In the genomic region with DNA sequence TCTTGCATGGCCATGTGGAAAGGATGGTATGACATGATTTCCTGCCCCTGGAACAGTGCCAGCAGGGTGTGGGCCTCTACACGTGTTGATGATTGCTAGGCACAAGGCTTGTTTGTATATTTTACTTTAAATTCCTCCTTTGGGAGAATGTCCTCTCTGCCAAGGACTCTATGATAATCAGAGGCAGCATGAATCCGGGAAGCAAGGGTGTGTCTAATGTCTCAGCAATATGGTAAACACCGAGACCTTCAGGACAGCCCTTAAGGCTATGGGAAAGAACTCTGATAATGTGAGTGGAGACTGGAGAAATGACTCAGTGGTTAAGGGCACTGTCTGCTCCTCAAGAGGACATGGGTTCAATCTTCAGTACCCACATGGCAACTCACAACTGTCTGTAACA, we compare ENCODE assay signal across 22 mouse cellular contexts. TPM values are rescaled to one million over a fixed set of nuclear protein-coding genes. Genes with fewer than 3 reads are reported as not detected.
DNase-seq lines count a peak whose midpoint lies in the region; ATAC-seq and TF ChIP-seq lines count a peak whose summit lies in the region.
"Had no signal": no experiment of that assay in that cellular context is flagged by ENCODE, and none has a peak within 500 bp of the region (broad histone marks: within the 10 kb centered on the region; RNA-seq: fewer than 3 reads in every experiment).

No protein-coding gene starts in this region.

- DNase-seq in heart, postnatal 4 days: peak; percentile 12
- no peak for DNase-seq in heart, embryonic 10.5 days (ENCODE audit: low spot score)
- peak; percentile 17 for DNase-seq in lung, embryonic 14.5 days
- DNase-seq in lung, postnatal 14 days: no peak
- DNase-seq in lung, postnatal 10 days: peak; percentile 21
- no peak for DNase-seq in lung, postnatal 4 days
- DNase-seq: adrenal gland, adult 8-10 months; adrenal gland, postnatal 14 days; adrenal gland, postnatal 36 days; B cell, adult 2 months; cerebellum, adult 11-12 months; cerebellum, adult 9-10 months; cerebellum, postnatal 10 days had no signal

- H3K4me2 ChIP-seq in lung, embryonic 14.5 days: no peak overlapping the region
- H3K4me2 ChIP-seq: embryonic facial prominence, embryonic 12.5 days; forebrain, embryonic 13.5 days; forebrain, embryonic 15.5 days had no signal

- H3K36me3 ChIP-seq in heart, embryonic 10.5 days: no peaks in the 10 kb centered on the region
- no peaks in the 10 kb centered on the region for H3K36me3 ChIP-seq in lung, embryonic 14.5 days (ENCODE audit: insufficient read depth)
- H3K36me3 ChIP-seq: embryonic facial prominence, embryonic 10.5 days; embryonic facial prominence, embryonic 12.5 days; forebrain, embryonic 15.5 days; G1E had no signal

- H3K9me3 ChIP-seq in heart, embryonic 10.5 days: no peaks in the 10 kb centered on the region
- H3K9me3 ChIP-seq in lung, embryonic 14.5 days (ENCODE audit: low read depth, low read length): no peaks in the 10 kb centered on the region
- H3K9me3 ChIP-seq: embryonic facial prominence, embryonic 10.5 days; embryonic facial prominence, embryonic 12.5 days; forebrain, embryonic 13.5 days; forebrain, embryonic 15.5 days had no signal

- no peak overlapping the region for H3K9ac ChIP-seq in lung, embryonic 14.5 days
- H3K9ac ChIP-seq: embryonic facial prominence, embryonic 12.5 days; forebrain, embryonic 13.5 days; forebrain, embryonic 15.5 days had no signal

- TF ChIP-seq CTCF in lung, embryonic 14.5 days (IDR thresholded peaks at IDR 0.05; ENCODE audit: low read depth): no peak

- peaks cover 21% of the 10 kb centered on the region for H3K27me3 ChIP-seq in heart, embryonic 10.5 days (ENCODE audit: insufficient read depth, poor library complexity, severe bottlenecking)
- H3K27me3 ChIP-seq in lung, embryonic 14.5 days (ENCODE audit: insufficient read depth, low read length): 0 out of 2 replicates have a peak, but pooled peaks cover 5% of the 10 kb centered on the region
- H3K27me3 ChIP-seq: embryonic facial prominence, embryonic 12.5 days; forebrain, embryonic 15.5 days; Patski had no signal

- WGBS in heart, embryonic 10.5 days: 55% methylated on average over 3 of the region's 3 CpGs
- 39% methylated on average over 3 of the region's 3 CpGs for WGBS in lung, embryonic 14.5 days

- ATAC-seq in lung, embryonic 14.5 days (ENCODE audit: insufficient read depth): no peak
- ATAC-seq: activated CD4-positive, CD25-positive, alpha-beta regulatory T cell, adult 4 months; CD4-positive, CD25-positive, alpha-beta regulatory T cell, adult 4 months; forebrain, embryonic 13.5 days; forebrain, embryonic 15.5 days; Patski had no signal

- H3K4me3 ChIP-seq in heart, embryonic 10.5 days: no peak overlapping the region
- H3K4me3 ChIP-seq in lung, embryonic 14.5 days (ENCODE audit: low read depth, low read length): no peak overlapping the region
- H3K4me3 ChIP-seq: embryonic facial prominence, embryonic 10.5 days; embryonic facial prominence, embryonic 12.5 days; forebrain, embryonic 13.5 days; forebrain, embryonic 15.5 days had no signal

- H3K4me1 ChIP-seq in heart, embryonic 10.5 days: peaks cover 17% of the 10 kb centered on the region
- H3K4me1 ChIP-seq in lung, embryonic 14.5 days (ENCODE audit: insufficient read depth): no peaks in the 10 kb centered on the region

- no peak overlapping the region for H3K27ac ChIP-seq in heart, embryonic 10.5 days
- no peak overlapping the region for H3K27ac ChIP-seq in lung, embryonic 14.5 days (ENCODE audit: low read depth)
- H3K27ac ChIP-seq: embryonic facial prominence, embryonic 10.5 days; embryonic facial prominence, embryonic 12.5 days; forebrain, embryonic 13.5 days; forebrain, embryonic 15.5 days had no signal

RNA-seq across cellular contexts. Expression of gene Kcna5, which starts 23.1 kb away (rescaled TPM):
- 10 to 100 TPM; 10.6 to 12.0 TPM for total RNA-seq in heart, postnatal 4 days (2021)
- 9.3 and 12.8 TPM in 2 replicates for polyA plus RNA-seq in heart, embryonic 10.5 days (2016; fragmentation: Nextera tagmentation; extraction: Ambion mirVana)
- 2.7 and 2.8 TPM in 2 replicates for polyA plus RNA-seq in lung, embryonic 14.5 days (2014; fragmentation: Nextera tagmentation; extraction: Ambion mirVana)
- total RNA-seq: CH12.LX, G1E had no signal
- polyA plus RNA-seq: activated CD4-positive, CD25-positive, alpha-beta regulatory T cell, adult 4 months; CD4-positive, CD25-positive, alpha-beta regulatory T cell, adult 4 months; G1E had no signal

Comparison
In these comparisons a context has a peak if more than half of its experiments do, and no peak if none do; other contexts are left out.
1. DNase-seq: peak in heart, postnatal 4 days (single experiment), lung, embryonic 14.5 days (single experiment) and lung, postnatal 10 days (single experiment); none in heart, embryonic 10.5 days (single experiment), lung, postnatal 14 days (single experiment) and lung, postnatal 4 days (0 of 2).